Mouse (Mus musculus) lung, adult 2 months (tissue): ENCODE measurements around the gene Zfp688.

Source experiments
- CTCF ChIP-seq: fragments of 200-500 bp; IDR thresholded peaks from 2 replicates; pipeline ENCODE4 v1.5.1; 2011; ENCODE audit warnings: mild to moderate bottlenecking, low read length, control low read depth; ENCODE audit not compliant: insufficient read depth
- POLR2A ChIP-seq: fragments of 200-500 bp; IDR thresholded peaks from 2 replicates; pipeline ENCODE4 v1.6.1; 2011; ENCODE audit warnings: low read depth, mild to moderate bottlenecking, control low read depth, low read length, borderline replicate concordance; ENCODE audit errors: extremely low read depth

- TF ChIP-seq CTCF (no peak), POLR2A (peak; percentile 86; the same call in 1 of the 2 replicates)
Measured at GRCm38 (mm10) chr7:127393157-127393943, 28.5 kb downstream of the Zfp688 start, which contains the start of gene E430018J23Rik.
